Mouse (Mus musculus): ENCODE results near the gene Tbck.

DNA sequence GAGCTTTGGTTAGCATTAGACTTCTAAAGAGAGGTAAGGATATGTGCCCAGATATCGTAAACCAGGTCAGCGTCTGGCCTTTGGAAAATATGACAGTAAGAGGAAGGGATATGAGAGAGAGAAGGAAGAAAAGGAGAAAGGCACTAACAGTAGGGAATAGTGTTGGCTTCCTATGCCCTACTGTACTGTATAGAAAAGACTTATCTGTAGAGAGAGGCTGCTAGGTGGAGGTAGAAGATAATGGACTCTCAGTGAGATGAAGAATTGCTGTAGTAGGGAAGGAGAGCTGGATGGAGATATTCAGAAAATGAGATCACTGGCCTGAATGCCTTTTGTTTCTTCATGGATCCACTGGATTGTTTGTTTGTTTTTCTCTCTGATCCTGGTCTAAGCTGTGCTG, 97.2 kb downstream of the Tbck start:
- TF ChIP-seq CTCF (conservative IDR thresholded peaks at IDR 0.05; ENCODE audit: low read length) (no peak), NANOG (IDR thresholded peaks at IDR 0.05; ENCODE audit: borderline replicate concordance, low read length) (no peak), POU5F1 (IDR thresholded peaks at IDR 0.05; ENCODE audit: borderline replicate concordance, low read length) (no peak)
